Mouse (Mus musculus) cerebellum, adult 2 months (tissue): ENCODE data around the gene Ube2ql1.

Experiments used
- CTCF ChIP-seq: fragments of 200-500 bp; IDR thresholded peaks from 2 replicates; pipeline ENCODE4 v1.5.1; 2011; ENCODE audit warnings: low read depth, mild to moderate bottlenecking, control low read depth, low read length, moderate library complexity, borderline replicate concordance; ENCODE audit not compliant: insufficient read depth
- POLR2A ChIP-seq: fragments of 200-500 bp; IDR thresholded peaks from 2 replicates; pipeline ENCODE4 v1.6.1; 2011; ENCODE audit warnings: low read length, control low read depth, borderline replicate concordance; ENCODE audit not compliant: insufficient read depth

DNA sequence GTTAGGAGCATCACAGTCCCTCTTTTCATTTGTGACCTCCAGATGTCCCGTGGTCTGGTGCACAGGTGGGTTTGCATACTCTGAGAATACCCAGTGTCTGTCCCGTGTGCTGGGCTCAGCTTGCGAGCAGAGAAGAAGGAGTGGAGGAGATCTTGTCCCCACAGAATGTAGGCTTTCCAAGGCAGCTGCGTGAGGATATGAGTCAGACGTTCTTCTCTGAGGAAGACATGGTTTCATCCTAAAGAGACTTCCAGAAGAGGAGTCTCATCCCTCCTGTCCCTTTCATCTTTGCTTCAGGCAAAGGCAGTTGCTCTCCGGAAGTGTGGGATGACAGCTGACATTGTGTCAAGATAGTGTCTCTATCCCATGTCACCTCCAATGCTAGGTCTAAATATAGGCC lies 11.8 kb upstream of the Ube2ql1 start:
- TF ChIP-seq POLR2A (no peak), CTCF (no peak)
